In the genomic region with DNA sequence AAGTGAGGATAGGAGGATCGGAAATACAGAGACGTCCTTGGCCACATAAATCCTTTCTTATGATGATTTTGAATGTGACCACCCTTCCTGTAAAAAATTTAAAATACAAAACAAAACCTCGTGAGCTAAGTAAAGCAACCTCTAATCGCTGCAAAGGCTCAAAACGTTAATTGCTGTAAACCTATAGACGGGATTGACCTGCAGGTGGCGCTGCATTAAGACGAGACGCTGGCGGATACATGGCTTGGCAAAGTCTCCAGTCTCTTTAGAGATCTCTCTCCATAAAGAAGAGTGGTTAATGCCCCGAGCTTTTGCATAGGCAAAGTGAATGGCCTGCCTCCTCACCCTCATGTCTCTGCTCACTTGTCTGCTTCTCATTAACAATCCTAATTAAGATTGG, we compare ENCODE assay signal across 9 mouse cellular contexts. TPM values are rescaled to one million over a fixed set of nuclear protein-coding genes. Genes with fewer than 3 reads are reported as not detected.
DNase-seq lines count a peak whose midpoint lies in the region; ATAC-seq lines count a peak whose summit lies in the region.
"Had no signal": no experiment of that assay in that cellular context is flagged by ENCODE, and none has a peak within 500 bp of the region (broad histone marks: within the 10 kb centered on the region; RNA-seq: fewer than 3 reads in every experiment).

No protein-coding gene starts in this region.

- H3K36me3 ChIP-seq in hindbrain, embryonic 10.5 days: no peaks in the 10 kb centered on the region
- no peaks in the 10 kb centered on the region for H3K36me3 ChIP-seq in hindbrain, embryonic 16.5 days (ENCODE audit: control insufficient read depth, insufficient read depth, low read length)
- no peaks in the 10 kb centered on the region for H3K36me3 ChIP-seq in embryonic facial prominence, embryonic 10.5 days (replicated peaks)

- H3K4me2 ChIP-seq in hindbrain, embryonic 16.5 days (ENCODE audit: low read length): no peak overlapping the region

- peaks cover 24% of the 10 kb centered on the region for H3K4me1 ChIP-seq in hindbrain, embryonic 10.5 days (replicated peaks)
- peaks cover 10% of the 10 kb centered on the region; the same call in 1 of the 2 replicates for H3K4me1 ChIP-seq in hindbrain, embryonic 16.5 days (ENCODE audit: control insufficient read depth, insufficient read depth, low read depth, low read length)
- H3K4me1 ChIP-seq in embryonic facial prominence, embryonic 10.5 days: peaks cover 17% of the 10 kb centered on the region

- no peaks in the 10 kb centered on the region for H3K9me3 ChIP-seq in hindbrain, embryonic 10.5 days
- no peaks in the 10 kb centered on the region for H3K9me3 ChIP-seq in hindbrain, embryonic 16.5 days (ENCODE audit: control insufficient read depth, low read length)
- H3K9me3 ChIP-seq in embryonic facial prominence, embryonic 10.5 days: no peaks in the 10 kb centered on the region

- ATAC-seq in hindbrain, embryonic 16.5 days: no peak

- H3K27ac ChIP-seq in hindbrain, embryonic 10.5 days: no peak overlapping the region
- H3K27ac ChIP-seq in hindbrain, embryonic 16.5 days (ENCODE audit: low read depth, low read length): no peak overlapping the region
- H3K27ac ChIP-seq in embryonic facial prominence, embryonic 10.5 days (replicated peaks): no peak overlapping the region

- H3K4me3 ChIP-seq in hindbrain, embryonic 10.5 days: no peak overlapping the region
- H3K4me3 ChIP-seq in hindbrain, embryonic 16.5 days (ENCODE audit: low read length): no peak overlapping the region
- H3K4me3 ChIP-seq in embryonic facial prominence, embryonic 10.5 days: no peak overlapping the region

- WGBS in hindbrain, embryonic 10.5 days: 15% methylated on average over 11 of the region's 11 CpGs
- WGBS in hindbrain, embryonic 16.5 days: 16% methylated on average over 11 of the region's 11 CpGs
- WGBS in embryonic facial prominence, embryonic 10.5 days: 16% methylated on average over 11 of the region's 11 CpGs

- DNase-seq in hindbrain, embryonic 10.5 days (ENCODE audit: low spot score): peak; percentile 43
- DNase-seq in adrenal gland, adult 18-20 months (ENCODE audit: low spot score in 2 of 2): peak; percentile 38 to 47
- peak; percentile 37 for DNase-seq in embryonic facial prominence, embryonic 10.5 days (ENCODE audit: low spot score)
- DNase-seq in left cerebral cortex, adult 18-20 months (ENCODE audit: low spot score in 2 of 2): peak; percentile 51 to 72
- DNase-seq in right cerebral cortex, adult 18-20 months: peak; percentile 29
- DNase-seq in spleen, adult 12 weeks (ENCODE audit: low spot score): no peak
- no peak for DNase-seq in B cell, adult 2 months

- peaks cover 44% of the 10 kb centered on the region for H3K27me3 ChIP-seq in hindbrain, embryonic 10.5 days (ENCODE audit: insufficient read depth, poor library complexity, severe bottlenecking)
- no peaks in the 10 kb centered on the region for H3K27me3 ChIP-seq in hindbrain, embryonic 16.5 days (replicated peaks; ENCODE audit: control insufficient read depth, insufficient read depth, low read length)
- peaks cover 57% of the 10 kb centered on the region for H3K27me3 ChIP-seq in embryonic facial prominence, embryonic 10.5 days (replicated peaks; ENCODE audit: low read depth, poor library complexity, severe bottlenecking)

- no peak overlapping the region for H3K9ac ChIP-seq in hindbrain, embryonic 16.5 days (ENCODE audit: low read depth, low read length)

RNA-seq across cellular contexts. Expression of a gene that starts 2.0 kb away (rescaled TPM):
- 0.75 and 1.1 TPM in 2 replicates for polyA plus RNA-seq in hindbrain, embryonic 10.5 days (2016; fragmentation: Nextera tagmentation; extraction: Ambion mirVana)
- 12.0 and 13.7 TPM in 2 replicates for polyA plus RNA-seq in hindbrain, embryonic 16.5 days (2015; fragmentation: Nextera tagmentation; extraction: Ambion mirVana)
- total RNA-seq in adrenal gland, adult 18-20 months (2021): not detected
- 0.07 and 0.11 TPM in 2 replicates for polyA plus RNA-seq in embryonic facial prominence, embryonic 10.5 days (2016; fragmentation: Nextera tagmentation; extraction: Ambion mirVana)
- 1 to 10 TPM in 1 of 2 experiments, under 1 TPM in 1; 0.77 to 1.3 TPM for total RNA-seq in left cerebral cortex, adult 18-20 months (2021)
- polyA plus RNA-seq: small intestine, adult 2 months had no signal

Comparison
In these comparisons a context has a peak if more than half of its experiments do, and no peak if none do; other contexts are left out.
1. DNase-seq: peak in hindbrain, embryonic 10.5 days (single experiment), adrenal gland, adult 18-20 months (2 of 2), embryonic facial prominence, embryonic 10.5 days (single experiment), left cerebral cortex, adult 18-20 months (2 of 2) and right cerebral cortex, adult 18-20 months (single experiment); none in spleen, adult 12 weeks (single experiment) and B cell, adult 2 months (0 of 2).